Mouse (Mus musculus) stomach, embryonic 14.5 days (tissue): ENCODE data around the gene Nell1. TPM values are rescaled to one million over a fixed set of nuclear protein-coding genes. Genes with fewer than 3 reads are reported as not detected.

Experiments
- ATAC-seq: fragments of 200-750 bp; cut with Nextera tagmentation; 2 replicates; pipeline ENCODE4 v1.8.0; 2017; ENCODE audit warnings: low read depth, moderate TSS enrichment; ENCODE audit not compliant: insufficient number of reproducible peaks, insufficient read depth, low FRiP score
- H3K27ac ChIP-seq: fragments of 300-500 bp; sonication (generic); 2 replicates; pipeline ENCODE4 v1.5.1; 2014; ENCODE audit warnings: mild to moderate bottlenecking, low read length, moderate library complexity, mixed read lengths
- H3K27me3 ChIP-seq: fragments of 300-500 bp; sonication (generic); 2 replicates; pipeline ENCODE4 v1.6.1; 2014; ENCODE audit warnings: low read length, control low read depth, mixed read lengths; ENCODE audit not compliant: control insufficient read depth, insufficient read depth
- H3K36me3 ChIP-seq: fragments of 300-500 bp; sonication (generic); 2 replicates; pipeline ENCODE4 v1.6.1; 2014; ENCODE audit warnings: mild to moderate bottlenecking, control low read depth, low read length, moderate library complexity, mixed read lengths; ENCODE audit not compliant: control insufficient read depth, insufficient read depth
- H3K4me1 ChIP-seq: fragments of 300-500 bp; sonication (generic); 2 replicates; pipeline ENCODE4 v1.6.1; 2014; ENCODE audit warnings: low read length, control low read depth, mixed read lengths; ENCODE audit not compliant: control insufficient read depth, insufficient read depth
- H3K4me2 ChIP-seq: fragments of 300-500 bp; sonication (generic); replicated peaks from 2 replicates; pipeline ENCODE4 v1.6.1; 2014; ENCODE audit warnings: low read depth, low read length, control low read depth
- H3K4me3 ChIP-seq: fragments of 300-500 bp; sonication (generic); 2 replicates; pipeline ENCODE4 v1.5.1; 2014; ENCODE audit warnings: low read depth, low read length, control low read depth
- H3K9ac ChIP-seq: fragments of 300-500 bp; sonication (generic); replicated peaks from 2 replicates; pipeline ENCODE4 v1.6.1; 2014; ENCODE audit warnings: low read depth, mild to moderate bottlenecking, control low read depth, low read length, moderate library complexity, mixed read lengths
- H3K9me3 ChIP-seq: fragments of 300-500 bp; sonication (generic); 2 replicates; pipeline ENCODE4 v1.6.1; 2016; ENCODE audit warnings: low read depth, low read length, control low read depth; ENCODE audit not compliant: control insufficient read depth
- WGBS: fragments of 180-500 bp; shearing (Covaris S2); extraction: QIAGEN DNeasy Blood & Tissue Kit; methylation state at CpG from one replicate; pipeline ENCODE4 v1.1.7; 2014; 5-methylcytosine and 5-hydroxymethylcytosine counted together
- polyA plus RNA-seq: library from polyadenylated mRNA; unstranded; fragments of >200 nt; fragmentation: Nextera tagmentation; extraction: Ambion mirVana; gene quantifications from 2 replicates; pipeline ENCODE4 v1.2.1, GENCODE M21; 2014

The Nell1 gene
- polyA plus RNA-seq, 1 experiment from 2014 or later = 7.3 TPM

- Histone ChIP-seq H3K4me2 (no peak overlapping the region), H3K27me3 (no peaks in the 10 kb centered on the region), H3K27ac (no peak overlapping the region), H3K4me1 (no peaks in the 10 kb centered on the region), H3K9me3 (no peaks in the 10 kb centered on the region), H3K9ac (no peak overlapping the region), H3K4me3 (no peak overlapping the region), H3K36me3 (no peaks in the 10 kb centered on the region)
- ATAC-seq = no peak
- WGBS = 82% methylated on average over 4 of the region's 4 CpGs
Observed at GRCm38 (mm10) chr7:50551426-50551825, 576.8 kb downstream of the Nell1 start.

- Histone ChIP-seq H3K9me3 (no peaks in the 10 kb centered on the region), H3K27me3 (no peaks in the 10 kb centered on the region), H3K36me3 (no peaks in the 10 kb centered on the region), H3K4me2 (no peak overlapping the region), H3K27ac (no peak overlapping the region), H3K4me1 (no peaks in the 10 kb centered on the region), H3K4me3 (no peak overlapping the region), H3K9ac (no peak overlapping the region)
- WGBS = 86% methylated on average over 3 of the region's 3 CpGs
- no peak for ATAC-seq
Observed at GRCm38 (mm10) chr7:50562708-50563107, 588.0 kb downstream of the Nell1 start.

GRCm38 (mm10) chr7:50573841-50574240, 599.2 kb downstream of the Nell1 start:
- H3K4me3 ChIP-seq = no peak overlapping the region
- H3K4me1 ChIP-seq = no peaks in the 10 kb centered on the region
- no peak overlapping the region for H3K9ac ChIP-seq
- H3K36me3 ChIP-seq = no peaks in the 10 kb centered on the region
- H3K4me2 ChIP-seq = no peak overlapping the region
- no peak overlapping the region for H3K27ac ChIP-seq
- no peaks in the 10 kb centered on the region for H3K9me3 ChIP-seq
- 73% methylated on average over 7 of the region's 7 CpGs for WGBS
- H3K27me3 ChIP-seq = no peaks in the 10 kb centered on the region
- no peak for ATAC-seq

- Histone ChIP-seq H3K9me3 (no peaks in the 10 kb centered on the region), H3K27me3 (no peaks in the 10 kb centered on the region), H3K36me3 (no peaks in the 10 kb centered on the region), H3K4me1 (no peaks in the 10 kb centered on the region), H3K4me3 (no peak overlapping the region), H3K4me2 (no peak overlapping the region), H3K27ac (no peak overlapping the region), H3K9ac (no peak overlapping the region)
- ATAC-seq = no peak
- 79% methylated on average over 8 of the region's 8 CpGs for WGBS
Observed at GRCm38 (mm10) chr7:50588642-50589424, 614.2 kb downstream of the Nell1 start.

- ATAC-seq = no peak
Observed at GRCm38 (mm10) chr7:50598890-50599289, 624.2 kb downstream of the Nell1 start, which contains the start of gene 4933405O20Rik. 4933405O20Rik (plus strand) TSS chr7:50599190.

GRCm38 (mm10) chr7:50614101-50614500, 639.4 kb downstream of the Nell1 start:
- Histone ChIP-seq H3K27me3 (no peaks in the 10 kb centered on the region), H3K36me3 (no peaks in the 10 kb centered on the region), H3K27ac (no peak overlapping the region), H3K9me3 (no peaks in the 10 kb centered on the region), H3K4me1 (no peaks in the 10 kb centered on the region), H3K4me2 (no peak overlapping the region), H3K4me3 (no peak overlapping the region), H3K9ac (no peak overlapping the region)
- no peak for ATAC-seq
- WGBS = 64% methylated on average over 2 of the region's 2 CpGs

More at GRCm38 (mm10) chr7:50598890-50599289, 624.2 kb downstream of the Nell1 start, which contains the start of gene 4933405O20Rik:
- Histone ChIP-seq H3K9me3 (no peaks in the 10 kb centered on the region), H3K4me1 (no peaks in the 10 kb centered on the region), H3K4me2 (no peak within 1 kb of the TSS), H3K36me3 (no peaks in the 10 kb centered on the region), H3K4me3 (no peak within 1 kb of the TSS), H3K9ac (no peak within 1 kb of the TSS), H3K27me3 (no peaks in the 10 kb centered on the region), H3K27ac (no peak within 1 kb of the TSS)
- 72% methylated on average over 3 of the region's 3 CpGs for WGBS

GRCm38 (mm10) chr7:50629186-50629585, 654.5 kb downstream of the Nell1 start:
- Histone ChIP-seq H3K27me3 (no peaks in the 10 kb centered on the region), H3K36me3 (no peaks in the 10 kb centered on the region), H3K9ac (no peak overlapping the region), H3K9me3 (no peaks in the 10 kb centered on the region), H3K27ac (no peak overlapping the region), H3K4me2 (no peak overlapping the region), H3K4me1 (no peaks in the 10 kb centered on the region), H3K4me3 (no peak overlapping the region)
- ATAC-seq = no peak
- WGBS = 60% methylated on average over 3 of the region's 3 CpGs

- Histone ChIP-seq H3K4me2 (no peak overlapping the region), H3K9me3 (no peaks in the 10 kb centered on the region), H3K9ac (no peak overlapping the region), H3K27ac (no peak overlapping the region), H3K36me3 (no peaks in the 10 kb centered on the region), H3K4me1 (no peaks in the 10 kb centered on the region), H3K4me3 (no peak overlapping the region), H3K27me3 (no peaks in the 10 kb centered on the region)
- no peak for ATAC-seq
- WGBS = 79% methylated on average over 2 of the region's 2 CpGs
Observed at GRCm38 (mm10) chr7:50633147-50633546, 658.5 kb downstream of the Nell1 start.

- H3K4me3 ChIP-seq = no peak overlapping the region
- H3K27ac ChIP-seq = no peak overlapping the region
- H3K27me3 ChIP-seq = no peaks in the 10 kb centered on the region
- WGBS = 59% methylated on average over 4 of the region's 4 CpGs
- no peak overlapping the region for H3K4me2 ChIP-seq
- no peak for ATAC-seq
- no peaks in the 10 kb centered on the region for H3K4me1 ChIP-seq
- no peaks in the 10 kb centered on the region for H3K36me3 ChIP-seq
- H3K9me3 ChIP-seq = no peaks in the 10 kb centered on the region
- H3K9ac ChIP-seq = no peak overlapping the region
Observed at GRCm38 (mm10) chr7:50672266-50672665, 697.6 kb downstream of the Nell1 start.
